Mouse (Mus musculus) layer of hippocampus, adult 11-12 months (tissue): ENCODE measurements around the gene Tsc22d3.
A peak's percentile ranks its signal among the peaks of the same experiment; 100 is the strongest.
"Not testable (repeated sequence)": the region's sequence is repeated elsewhere in the genome, so short reads cannot be mapped to it uniquely, and the experiment has no call there.

Experiments
- DNase-seq: peaks from one replicate; pipeline ENCODE4 v3.0.0; 2022; ENCODE audit warnings: low spot score

Tsc22d3 gene

GRCm38 (mm10) chrX:140565759-140566158, 34.7 kb downstream of the Tsc22d3 start:
- no peak for DNase-seq

- DNase-seq: no peak
Observed at GRCm38 (mm10) chrX:140565212-140565611, 35.2 kb downstream of the Tsc22d3 start.

- DNase-seq: no peak
Observed at GRCm38 (mm10) chrX:140564777-140565176, 35.7 kb downstream of the Tsc22d3 start.

- DNase-seq: no peak
Observed at GRCm38 (mm10) chrX:140558176-140558844, 42.1 kb downstream of the Tsc22d3 start.

- no peak for DNase-seq
Observed at GRCm38 (mm10) chrX:140555965-140556364, 44.5 kb downstream of the Tsc22d3 start.

- DNase-seq: no peak
Observed at GRCm38 (mm10) chrX:140555423-140555822, 45.0 kb downstream of the Tsc22d3 start.

GRCm38 (mm10) chrX:140547660-140548419, 52.6 kb downstream of the Tsc22d3 start:
- no peak for DNase-seq

- peak; percentile 62 for DNase-seq
Observed at GRCm38 (mm10) chrX:140544737-140545136, 55.7 kb downstream of the Tsc22d3 start.

GRCm38 (mm10) chrX:140542938-140543673, 57.4 kb downstream of the Tsc22d3 start:
- DNase-seq: peak; percentile 77

- DNase-seq: peak; percentile 17
Observed at GRCm38 (mm10) chrX:140542474-140542845, 58.0 kb downstream of the Tsc22d3 start.

GRCm38 (mm10) chrX:140541711-140542473, 58.6 kb downstream of the Tsc22d3 start:
- DNase-seq: no peak

GRCm38 (mm10) chrX:140540500-140541114, 59.9 kb downstream of the Tsc22d3 start:
- DNase-seq: no peak

- DNase-seq: not testable (repeated sequence)
Observed at GRCm38 (mm10) chrX:140539831-140540230, 60.6 kb downstream of the Tsc22d3 start.

- no peak for DNase-seq
Observed at GRCm38 (mm10) chrX:140539111-140539680, 61.3 kb downstream of the Tsc22d3 start.

- DNase-seq: no peak
Observed at GRCm38 (mm10) chrX:140538649-140539048, 61.8 kb downstream of the Tsc22d3 start.

- DNase-seq: no peak
Observed at GRCm38 (mm10) chrX:140537662-140538061, 62.8 kb downstream of the Tsc22d3 start.

GRCm38 (mm10) chrX:140535487-140535886, 65.0 kb downstream of the Tsc22d3 start:
- DNase-seq: no peak

- DNase-seq: no peak
Observed at GRCm38 (mm10) chrX:140534306-140534705, 66.2 kb downstream of the Tsc22d3 start.

- DNase-seq: no peak
Observed at GRCm38 (mm10) chrX:140532325-140532724, 68.1 kb downstream of the Tsc22d3 start.

GRCm38 (mm10) chrX:140531356-140531755, 69.1 kb downstream of the Tsc22d3 start:
- no peak for DNase-seq

- DNase-seq: no peak
Observed at GRCm38 (mm10) chrX:140530632-140531031, 69.8 kb downstream of the Tsc22d3 start.
